Mouse (Mus musculus) embryonic fibroblast, embryonic 13.5 days (primary cell): Measurements from ENCODE around the gene Itih1. TPM values are rescaled to one million over a fixed set of nuclear protein-coding genes. Genes with fewer than 3 reads are reported as not detected.

Source experiments
- H3K27ac ChIP-seq: 2 replicates; pipeline ENCODE4 v1.5.1; 2012; ENCODE audit warnings: low read length, control low read depth, inconsistent platforms; ENCODE audit not compliant: insufficient read depth
- H3K4me1 ChIP-seq: 2 replicates; pipeline ENCODE4 v1.6.1; 2011; ENCODE audit warnings: low read length; ENCODE audit not compliant: control insufficient read depth, insufficient read depth
- H3K4me3 ChIP-seq: 2 replicates; pipeline ENCODE4 v1.5.1; 2011; ENCODE audit warnings: mild to moderate bottlenecking, control low read depth, low read length; ENCODE audit not compliant: insufficient read depth
- CTCF ChIP-seq: IDR thresholded peaks from 2 replicates; pipeline ENCODE4 v1.5.1; 2011; ENCODE audit warnings: mild to moderate bottlenecking, control low read depth, low read length, moderate library complexity, borderline replicate concordance; ENCODE audit not compliant: insufficient read depth
- POLR2A ChIP-seq: IDR thresholded peaks from 2 replicates; pipeline ENCODE4 v1.6.1; 2011; ENCODE audit warnings: low read depth, mild to moderate bottlenecking, control low read depth, low read length, moderate library complexity
- polyA plus RNA-seq: library from polyadenylated mRNA; stranded (reverse); fragments of >200 nt; gene quantifications from 2 replicates; pipeline ENCODE4 v1.2.4, GENCODE M21; 2011; ENCODE audit warnings: low read depth; ENCODE audit not compliant: missing spikeins, insufficient read length

Gene Itih1
- polyA plus RNA-seq, 1 experiment, result not detected

GRCm38 (mm10) chr14:30880811-30881717 lies 62.0 kb downstream of the Itih1 start:
- Histone ChIP-seq H3K27ac (no peak overlapping the region), H3K4me3 (no peak overlapping the region), H3K4me1 (no peaks in the 10 kb centered on the region)
- TF ChIP-seq POLR2A, result no peak
- no peak for TF ChIP-seq CTCF

GRCm38 (mm10) chr14:30880251-30880650 lies 62.8 kb downstream of the Itih1 start:
- H3K27ac ChIP-seq, result no peak overlapping the region
- TF ChIP-seq CTCF, result no peak
- no peak overlapping the region for H3K4me3 ChIP-seq
- H3K4me1 ChIP-seq, result no peaks in the 10 kb centered on the region

GRCm38 (mm10) chr14:30879794-30880193 lies 63.3 kb downstream of the Itih1 start:
- Histone ChIP-seq H3K4me3 (no peak overlapping the region), H3K27ac (no peak overlapping the region), H3K4me1 (no peaks in the 10 kb centered on the region)
- TF ChIP-seq POLR2A, result no peak
- TF ChIP-seq CTCF, result no peak

Other genes starting within 250 kb of the Itih1 start
- 8.2 and 9.6 TPM in 2 replicates for gene Sfmbt1, start 228.4 kb downstream of the Itih1 start, polyA plus RNA-seq
- gene Tmem110, start 117.7 kb downstream of the Itih1 start, polyA plus RNA-seq, result 17.4 and 24.8 TPM in 2 replicates
- 2.9 and 4.9 TPM in 2 replicates for gene Mustn1, start 64.1 kb downstream of the Itih1 start, polyA plus RNA-seq
- gene Itih4, start 56.8 kb downstream of the Itih1 start, polyA plus RNA-seq, result 0.13 TPM in 1 of 2 replicates, not detected in the other
- not detected in 2 replicates for gene Itih3, start 19.5 kb downstream of the Itih1 start, polyA plus RNA-seq
- 7.5 and 9.6 TPM in 2 replicates for gene Nek4, start 8.1 kb upstream of the Itih1 start, polyA plus RNA-seq
- gene Glt8d1, start 58.1 kb upstream of the Itih1 start, polyA plus RNA-seq, result 64.2 and 76.1 TPM in 2 replicates
- 465 and 483 TPM in 2 replicates for gene Spcs1, start 58.4 kb upstream of the Itih1 start, polyA plus RNA-seq
- 83.9 and 99.0 TPM in 2 replicates for gene Pbrm1, start 75.8 kb upstream of the Itih1 start, polyA plus RNA-seq
- gene Gnl3, start 75.9 kb upstream of the Itih1 start, polyA plus RNA-seq, result 151 and 168 TPM in 2 replicates
- gene Smim4, start 185.7 kb upstream of the Itih1 start, polyA plus RNA-seq, result 30.6 and 33.4 TPM in 2 replicates
- gene Nt5dc2, start 187.8 kb upstream of the Itih1 start, polyA plus RNA-seq, result 86.1 and 119 TPM in 2 replicates
- 1.7 and 7.3 TPM in 2 replicates for gene Stab1, start 225.4 kb upstream of the Itih1 start, polyA plus RNA-seq